Mouse (Mus musculus): ENCODE data around the gene Bcor. TPM values are rescaled to one million over a fixed set of nuclear protein-coding genes. Genes with fewer than 3 reads are reported as not detected.

The Bcor gene
- polyA plus RNA-seq, 1 experiment from 2014 or later: 4.5 TPM

DNA sequence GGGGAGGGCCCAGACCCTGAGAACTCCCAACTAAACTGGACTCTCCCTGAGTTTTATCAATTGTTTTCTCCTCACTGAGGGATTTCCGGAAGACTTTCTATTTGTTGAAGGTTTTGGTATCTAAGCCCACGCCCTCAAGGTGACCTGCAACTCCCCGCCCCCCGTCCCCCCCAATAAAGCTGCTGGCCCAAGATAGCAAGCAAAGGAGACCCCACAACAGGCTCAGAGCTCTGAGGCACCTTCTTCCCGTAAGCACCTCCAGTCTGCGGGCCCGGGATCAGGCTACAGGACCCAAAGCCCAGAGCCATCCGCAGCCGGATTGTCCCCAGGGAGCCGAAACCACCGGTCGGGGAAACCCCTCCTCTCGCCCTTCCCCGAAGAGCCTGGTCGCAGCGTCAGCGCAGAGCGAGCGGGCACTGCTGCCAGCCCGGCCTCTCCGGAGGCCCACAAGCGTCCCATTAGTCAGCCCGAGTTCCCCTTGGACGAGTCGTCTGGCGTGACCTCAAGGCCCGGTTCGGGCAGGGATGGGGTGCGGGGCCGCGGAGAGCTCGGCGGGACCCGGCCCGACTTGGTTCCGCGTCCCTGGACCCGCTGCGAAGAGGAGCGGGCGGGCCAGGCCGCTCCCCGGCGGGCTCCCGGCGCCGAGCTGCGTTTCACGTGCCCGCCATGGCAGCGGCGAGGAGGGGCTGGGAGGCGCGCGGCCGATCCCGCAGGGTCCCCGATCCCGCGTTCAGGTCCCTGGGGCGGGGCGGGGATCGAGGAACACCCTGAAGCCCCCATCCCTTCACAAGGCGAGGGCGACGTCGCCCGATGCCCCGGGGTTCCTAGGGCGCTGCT is 73.3 kb downstream of the Bcor start:
- Histone ChIP-seq H3K27ac (ENCODE audit: low read length) (no peak overlapping the region), H3K9ac (ENCODE audit: low read depth, low read length) (peak overlapping the region; percentile 57), H3K4me3 (ENCODE audit: low read depth, low read length) (peak overlapping the region; percentile 59), H3K4me1 (ENCODE audit: control insufficient read depth, low read depth, low read length) (peaks cover 49% of the 10 kb centered on the region), H3K4me2 (ENCODE audit: low read depth, low read length) (peak overlapping the region; percentile 83), H3K36me3 (ENCODE audit: control insufficient read depth, insufficient read depth) (no peaks in the 10 kb centered on the region), H3K27me3 (ENCODE audit: control insufficient read depth, insufficient read depth, low read depth, low read length) (peaks cover 98% of the 10 kb centered on the region), H3K9me3 (replicated peaks; ENCODE audit: control insufficient read depth, low read length) (no peaks in the 10 kb centered on the region)
- ATAC-seq (ENCODE audit: low read depth): no peak
- WGBS (ENCODE audit: insufficient replicate concordance): 2% methylated on average over 50 of the region's 70 CpGs

DNA sequence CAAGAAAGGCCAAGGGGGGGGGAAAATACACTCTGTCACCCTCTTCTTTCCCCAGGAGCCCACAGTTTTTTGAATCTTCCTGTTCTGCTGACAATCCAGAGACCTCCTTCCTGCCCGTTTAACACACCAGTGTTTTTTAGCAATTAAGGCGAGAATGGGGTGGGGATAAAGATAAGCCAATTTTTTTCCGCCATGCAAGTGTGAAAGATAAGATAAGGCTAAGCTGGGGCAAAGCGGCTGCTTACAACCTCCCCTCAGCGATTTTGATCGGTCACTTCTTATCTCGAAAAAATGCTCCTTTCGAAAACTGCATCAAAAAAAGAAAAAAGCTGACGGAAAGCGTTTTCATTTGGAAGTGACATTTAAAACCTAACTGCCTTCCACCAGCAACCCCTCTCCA is 74.2 kb downstream of the Bcor start:
- H3K4me1 ChIP-seq (ENCODE audit: control insufficient read depth, low read depth, low read length): peaks cover 54% of the 10 kb centered on the region
- peaks cover 98% of the 10 kb centered on the region for H3K27me3 ChIP-seq (ENCODE audit: control insufficient read depth, insufficient read depth, low read depth, low read length)
- 6% methylated on average over 10 of the region's 10 CpGs for WGBS (ENCODE audit: insufficient replicate concordance)

DNA sequence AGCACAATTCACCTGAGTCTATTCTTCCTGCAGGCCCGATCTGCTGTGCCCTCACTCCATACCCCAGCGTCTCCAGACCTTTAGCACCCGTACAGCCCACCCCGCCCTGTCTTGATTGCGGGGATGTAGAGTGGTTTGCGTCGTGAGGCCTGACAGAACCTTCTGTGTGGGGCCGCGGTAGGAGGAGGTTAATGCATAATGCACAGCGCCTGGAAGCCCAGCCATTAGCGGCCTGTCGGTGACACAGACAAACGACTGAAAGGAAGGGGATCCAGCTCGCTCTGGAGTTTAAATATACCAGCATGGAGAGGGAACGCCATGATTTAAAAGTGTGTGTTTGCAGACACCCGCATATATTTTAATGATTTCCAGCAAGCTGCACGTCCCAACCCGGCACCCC is 74.9 kb downstream of the Bcor start:
- Histone ChIP-seq H3K4me2 (ENCODE audit: low read depth, low read length) (no peak overlapping the region), H3K4me1 (ENCODE audit: control insufficient read depth, low read depth, low read length) (peaks cover 52% of the 10 kb centered on the region), H3K4me3 (ENCODE audit: low read depth, low read length) (no peak overlapping the region), H3K27ac (ENCODE audit: low read length) (no peak overlapping the region), H3K9ac (ENCODE audit: low read depth, low read length) (no peak overlapping the region), H3K9me3 (replicated peaks; ENCODE audit: control insufficient read depth, low read length) (no peaks in the 10 kb centered on the region), H3K27me3 (ENCODE audit: control insufficient read depth, insufficient read depth, low read depth, low read length) (peaks cover 97% of the 10 kb centered on the region), H3K36me3 (ENCODE audit: control insufficient read depth, insufficient read depth) (no peaks in the 10 kb centered on the region)
- no peak for ATAC-seq (ENCODE audit: low read depth)
- WGBS (ENCODE audit: insufficient replicate concordance): 14% methylated on average over 18 of the region's 18 CpGs

More for the DNA sequence above, 74.2 kb downstream of the Bcor start:
- no peak overlapping the region for H3K27ac ChIP-seq (ENCODE audit: low read length)
- no peak for ATAC-seq (ENCODE audit: low read depth)
- no peak overlapping the region for H3K4me3 ChIP-seq (ENCODE audit: low read depth, low read length)
- H3K4me2 ChIP-seq (ENCODE audit: low read depth, low read length): peak overlapping the region; percentile 83
- H3K36me3 ChIP-seq (ENCODE audit: control insufficient read depth, insufficient read depth): no peaks in the 10 kb centered on the region
- H3K9me3 ChIP-seq (replicated peaks; ENCODE audit: control insufficient read depth, low read length): no peaks in the 10 kb centered on the region
- no peak overlapping the region for H3K9ac ChIP-seq (ENCODE audit: low read depth, low read length)

DNA sequence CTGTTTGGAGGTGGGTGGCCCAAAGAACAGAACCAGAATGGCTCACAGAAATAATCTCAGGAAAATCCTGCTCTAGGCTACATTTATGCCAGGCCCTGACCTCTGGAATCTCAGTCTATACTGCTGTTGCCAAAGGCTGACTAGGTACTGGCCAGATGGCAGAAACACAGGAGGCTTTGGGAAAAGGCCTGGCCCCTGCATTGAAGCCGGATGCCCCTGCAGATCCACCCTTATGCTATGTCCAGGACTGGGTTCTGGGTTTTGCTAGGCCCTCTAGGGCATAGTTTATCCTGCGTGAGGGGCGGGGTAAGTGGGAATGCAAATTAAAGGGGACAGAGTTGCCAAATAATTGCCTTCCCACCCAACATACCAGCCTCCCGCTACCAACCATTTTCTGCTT is 75.5 kb downstream of the Bcor start:
- Histone ChIP-seq H3K27ac (ENCODE audit: low read length) (no peak overlapping the region), H3K27me3 (ENCODE audit: control insufficient read depth, insufficient read depth, low read depth, low read length) (peaks cover 97% of the 10 kb centered on the region), H3K4me3 (ENCODE audit: low read depth, low read length) (no peak overlapping the region), H3K4me1 (ENCODE audit: control insufficient read depth, low read depth, low read length) (peaks cover 48% of the 10 kb centered on the region), H3K4me2 (ENCODE audit: low read depth, low read length) (no peak overlapping the region), H3K36me3 (ENCODE audit: control insufficient read depth, insufficient read depth) (no peaks in the 10 kb centered on the region), H3K9ac (ENCODE audit: low read depth, low read length) (no peak overlapping the region), H3K9me3 (replicated peaks; ENCODE audit: control insufficient read depth, low read length) (no peaks in the 10 kb centered on the region)
- no peak for ATAC-seq (ENCODE audit: low read depth)
- WGBS (ENCODE audit: insufficient replicate concordance): 28% methylated on average over 4 of the region's 4 CpGs

DNA sequence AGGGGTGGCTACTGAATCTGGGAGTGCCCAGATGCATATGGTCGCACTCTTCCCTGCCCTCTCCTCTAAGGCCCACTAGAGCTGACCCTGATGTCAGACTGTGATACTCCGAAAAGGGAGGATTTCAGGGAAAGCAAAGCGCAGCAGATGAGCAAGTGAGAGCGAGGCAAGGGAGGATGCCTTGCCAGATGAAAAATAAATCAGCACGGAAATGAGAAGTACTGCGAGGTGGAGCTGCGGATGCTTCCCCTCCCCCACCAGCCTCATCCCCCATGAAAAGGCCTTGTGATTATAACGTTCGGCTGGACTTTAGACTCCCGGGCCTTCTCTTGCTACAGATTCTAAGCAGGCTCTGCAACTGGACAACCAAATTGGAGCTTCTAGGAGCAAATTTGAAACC is 76.5 kb downstream of the Bcor start:
- H3K36me3 ChIP-seq (ENCODE audit: control insufficient read depth, insufficient read depth): no peaks in the 10 kb centered on the region
- 41% methylated on average over 10 of the region's 10 CpGs for WGBS (ENCODE audit: insufficient replicate concordance)
- H3K27me3 ChIP-seq (ENCODE audit: control insufficient read depth, insufficient read depth, low read depth, low read length): peaks cover 96% of the 10 kb centered on the region
- H3K4me2 ChIP-seq (ENCODE audit: low read depth, low read length): no peak overlapping the region
- no peak overlapping the region for H3K27ac ChIP-seq (ENCODE audit: low read length)
- H3K9ac ChIP-seq (ENCODE audit: low read depth, low read length): no peak overlapping the region
- no peaks in the 10 kb centered on the region for H3K9me3 ChIP-seq (replicated peaks; ENCODE audit: control insufficient read depth, low read length)
- H3K4me3 ChIP-seq (ENCODE audit: low read depth, low read length): no peak overlapping the region
- no peak for ATAC-seq (ENCODE audit: low read depth)
- H3K4me1 ChIP-seq (ENCODE audit: control insufficient read depth, low read depth, low read length): peaks cover 39% of the 10 kb centered on the region

DNA sequence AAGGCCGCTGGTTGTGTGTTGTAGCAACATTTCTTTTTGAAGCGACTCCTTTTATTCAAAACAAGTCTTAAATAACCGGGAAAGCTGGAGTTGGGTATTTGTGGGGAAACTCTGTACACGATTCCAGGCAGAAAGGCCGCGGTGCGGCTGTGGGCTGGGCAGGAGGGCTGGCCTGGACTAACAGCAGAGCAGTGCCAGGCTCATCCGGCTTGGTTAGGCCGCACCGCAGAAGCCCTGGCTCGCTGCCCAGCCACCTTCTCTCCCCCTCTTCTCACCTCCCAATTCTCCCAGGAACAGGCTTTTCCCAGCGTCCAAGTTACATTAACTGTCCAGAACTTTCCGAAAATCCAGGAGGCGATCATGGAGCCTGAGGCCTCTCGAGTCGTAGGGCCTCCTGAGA is 77.4 kb downstream of the Bcor start:
- Histone ChIP-seq H3K4me1 (ENCODE audit: control insufficient read depth, low read depth, low read length) (peaks cover 36% of the 10 kb centered on the region), H3K27ac (ENCODE audit: low read length) (no peak overlapping the region), H3K4me2 (ENCODE audit: low read depth, low read length) (no peak overlapping the region), H3K9me3 (replicated peaks; ENCODE audit: control insufficient read depth, low read length) (no peaks in the 10 kb centered on the region), H3K36me3 (ENCODE audit: control insufficient read depth, insufficient read depth) (no peaks in the 10 kb centered on the region), H3K4me3 (ENCODE audit: low read depth, low read length) (no peak overlapping the region), H3K27me3 (ENCODE audit: control insufficient read depth, insufficient read depth, low read depth, low read length) (peaks cover 95% of the 10 kb centered on the region), H3K9ac (ENCODE audit: low read depth, low read length) (no peak overlapping the region)
- 38% methylated on average over 16 of the region's 16 CpGs for WGBS (ENCODE audit: insufficient replicate concordance)
- ATAC-seq (ENCODE audit: low read depth): no peak

DNA sequence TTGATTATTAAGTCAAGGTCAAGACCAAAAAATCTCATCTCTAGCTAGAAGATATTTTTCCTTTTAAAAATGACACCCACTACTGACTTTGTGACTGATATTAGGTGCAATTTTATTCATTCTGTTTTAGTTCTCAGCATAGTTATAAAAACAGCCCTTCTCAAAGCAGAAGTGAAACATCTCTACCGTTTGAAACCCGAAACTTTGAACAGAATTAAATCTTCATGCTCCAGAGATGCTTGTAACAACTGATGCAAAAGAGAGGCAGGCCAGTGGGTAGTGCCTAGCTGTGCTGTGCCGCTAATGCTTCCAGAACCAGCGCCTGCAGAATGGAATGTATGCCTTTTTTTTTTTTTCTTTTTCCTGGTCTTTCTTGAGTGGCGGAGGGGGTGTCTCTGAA is 78.0 kb downstream of the Bcor start:
- Histone ChIP-seq H3K27ac (ENCODE audit: low read length) (no peak overlapping the region), H3K9me3 (replicated peaks; ENCODE audit: control insufficient read depth, low read length) (no peaks in the 10 kb centered on the region), H3K4me1 (ENCODE audit: control insufficient read depth, low read depth, low read length) (peaks cover 37% of the 10 kb centered on the region), H3K4me3 (ENCODE audit: low read depth, low read length) (no peak overlapping the region), H3K4me2 (ENCODE audit: low read depth, low read length) (no peak overlapping the region), H3K27me3 (ENCODE audit: control insufficient read depth, insufficient read depth, low read depth, low read length) (peaks cover 94% of the 10 kb centered on the region), H3K9ac (ENCODE audit: low read depth, low read length) (no peak overlapping the region), H3K36me3 (ENCODE audit: control insufficient read depth, insufficient read depth) (no peaks in the 10 kb centered on the region)
- 43% methylated on average over 5 of the region's 5 CpGs for WGBS (ENCODE audit: insufficient replicate concordance)
- ATAC-seq (ENCODE audit: low read depth): no peak

DNA sequence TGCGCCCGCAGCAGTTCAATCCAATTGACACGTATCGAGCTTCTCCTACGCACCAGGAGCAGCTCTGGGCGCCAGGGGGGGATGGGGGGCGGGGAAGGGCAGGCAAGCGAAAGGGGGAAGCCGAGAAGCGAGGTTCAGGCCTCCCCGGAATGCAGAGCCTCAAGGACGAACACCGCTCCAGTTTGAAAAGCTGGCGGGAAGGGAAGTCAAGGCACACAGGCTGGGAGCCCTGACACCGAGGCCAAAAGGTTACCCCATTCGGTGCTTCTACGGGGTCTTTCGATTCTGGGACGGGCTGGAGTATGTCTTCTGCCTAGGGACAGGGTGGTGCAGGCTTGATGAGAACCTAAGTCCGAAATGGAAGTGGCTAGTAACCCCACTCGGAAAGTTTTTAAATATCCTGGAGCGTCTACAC is 78.4 kb downstream of the Bcor start:
- H3K4me1 ChIP-seq (ENCODE audit: control insufficient read depth, low read depth, low read length): peaks cover 39% of the 10 kb centered on the region
- ATAC-seq (ENCODE audit: low read depth): no peak
- H3K27ac ChIP-seq (ENCODE audit: low read length): no peak overlapping the region
- peak overlapping the region; percentile 90 for H3K4me2 ChIP-seq (ENCODE audit: low read depth, low read length)
- 8% methylated on average over 22 of the region's 22 CpGs for WGBS (ENCODE audit: insufficient replicate concordance)
- H3K9me3 ChIP-seq (replicated peaks; ENCODE audit: control insufficient read depth, low read length): no peaks in the 10 kb centered on the region
- no peak overlapping the region for H3K4me3 ChIP-seq (ENCODE audit: low read depth, low read length)
- no peaks in the 10 kb centered on the region for H3K36me3 ChIP-seq (ENCODE audit: control insufficient read depth, insufficient read depth)
- H3K9ac ChIP-seq (ENCODE audit: low read depth, low read length): no peak overlapping the region
- H3K27me3 ChIP-seq (ENCODE audit: control insufficient read depth, insufficient read depth, low read depth, low read length): peaks cover 94% of the 10 kb centered on the region

DNA sequence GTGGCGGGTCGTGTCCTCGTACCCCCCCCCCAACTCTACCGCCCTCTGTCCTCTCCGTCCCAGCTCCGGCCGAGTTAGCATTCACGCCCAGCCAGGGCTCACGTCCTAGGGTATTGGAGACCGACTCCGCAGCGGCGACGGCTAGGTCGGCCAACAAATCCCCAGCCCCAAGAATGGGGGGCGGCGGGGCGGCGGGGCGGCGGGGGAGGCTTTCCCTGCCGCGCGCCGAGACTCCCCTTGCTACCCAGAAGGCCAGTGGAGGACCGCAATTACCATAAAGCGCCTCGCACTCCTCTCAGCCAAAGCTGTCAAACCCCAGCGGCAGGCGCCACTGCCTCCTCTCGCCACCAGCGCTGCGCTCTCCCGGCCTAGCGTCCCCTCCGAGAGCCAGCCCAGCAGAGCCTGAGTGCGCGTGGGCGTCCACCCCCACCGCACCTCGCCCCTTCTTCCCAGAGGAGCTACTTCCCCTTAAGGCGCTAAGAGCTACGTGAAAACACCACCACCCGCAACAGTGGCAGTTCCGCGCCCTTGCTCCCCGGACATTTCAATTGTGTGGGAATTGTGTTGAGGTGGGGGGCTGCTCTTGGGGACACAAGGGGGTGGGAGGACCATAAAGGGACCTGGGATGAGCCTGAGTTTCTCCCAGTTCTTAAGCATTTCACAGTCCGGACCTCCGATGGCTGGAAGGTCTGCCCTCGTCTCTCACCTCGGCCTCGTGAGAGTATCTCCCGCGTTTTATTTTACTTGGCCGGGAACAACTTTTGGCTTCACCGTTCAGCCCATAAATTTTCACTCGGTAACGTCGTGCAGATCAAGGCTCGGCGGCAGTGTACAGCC is 79.0 kb downstream of the Bcor start:
- Histone ChIP-seq H3K9ac (ENCODE audit: low read depth, low read length) (peak overlapping the region; percentile 55), H3K27me3 (ENCODE audit: control insufficient read depth, insufficient read depth, low read depth, low read length) (peaks cover 94% of the 10 kb centered on the region), H3K36me3 (ENCODE audit: control insufficient read depth, insufficient read depth) (no peaks in the 10 kb centered on the region), H3K9me3 (replicated peaks; ENCODE audit: control insufficient read depth, low read length) (no peaks in the 10 kb centered on the region), H3K4me1 (ENCODE audit: control insufficient read depth, low read depth, low read length) (peaks cover 39% of the 10 kb centered on the region), H3K27ac (ENCODE audit: low read length) (no peak overlapping the region), H3K4me3 (ENCODE audit: low read depth, low read length) (peak overlapping the region; percentile 74), H3K4me2 (ENCODE audit: low read depth, low read length) (peak overlapping the region; percentile 90)
- ATAC-seq (ENCODE audit: low read depth): no peak
- 2% methylated on average over 60 of the region's 61 CpGs for WGBS (ENCODE audit: insufficient replicate concordance)
